Mouse (Mus musculus) E14TG2a.4 (cell line): ENCODE data around the gene Gucd1.

Experiments
- H3K27me3 ChIP-seq: 2 replicates; pipeline ENCODE4 v1.6.1; 2014; ENCODE audit warnings: low read length, control low read depth; ENCODE audit not compliant: insufficient read depth
- H3K36me3 ChIP-seq: 2 replicates; pipeline ENCODE4 v1.6.1; 2014; ENCODE audit warnings: low read length, control low read depth; ENCODE audit not compliant: insufficient read depth
- H3K4me1 ChIP-seq: replicated peaks from 2 replicates; pipeline ENCODE4 v1.6.1; 2014; ENCODE audit warnings: low read depth, low read length, control low read depth
- H3K4me3 ChIP-seq: replicated peaks from 2 replicates; pipeline ENCODE4 v1.5.1; 2014; ENCODE audit warnings: mild to moderate bottlenecking, low read length
- H3K9me3 ChIP-seq: 2 replicates; pipeline ENCODE4 v1.6.1; 2014; ENCODE audit warnings: low read length, control low read depth
- CTCF ChIP-seq: conservative IDR thresholded peaks from 2 replicates; pipeline ENCODE4 v1.5.1; 2014; ENCODE audit warnings: low read length
- NANOG ChIP-seq: IDR thresholded peaks from 2 replicates; pipeline ENCODE4 v1.6.1; 2014; ENCODE audit warnings: borderline replicate concordance, low read length, mixed read lengths
- POU5F1 ChIP-seq: IDR thresholded peaks from 2 replicates; pipeline ENCODE4 v1.6.1; 2014; ENCODE audit warnings: low read length, borderline replicate concordance

Gucd1 gene

DNA sequence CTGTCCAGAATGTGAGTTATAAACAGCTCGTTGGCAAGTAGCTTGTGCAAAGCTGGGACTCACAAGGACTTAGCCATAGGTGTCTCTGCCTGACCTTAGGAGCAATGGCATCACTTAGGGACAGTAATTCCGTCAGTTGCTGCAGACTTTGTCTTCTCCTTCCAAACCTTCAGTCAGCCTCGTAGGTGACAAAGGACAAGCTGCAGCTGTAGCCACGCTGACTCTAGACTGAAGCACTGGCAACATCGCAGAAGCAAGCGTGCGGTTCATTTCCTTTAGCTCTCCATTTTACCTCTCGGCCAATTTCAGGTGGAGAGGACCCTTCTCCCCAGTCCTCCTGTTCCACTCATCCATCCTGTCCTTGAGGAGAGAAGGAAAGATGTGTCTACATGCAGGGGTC, 193.8 kb downstream of the Gucd1 start:
- Histone ChIP-seq H3K36me3 (no peaks in the 10 kb centered on the region), H3K4me3 (no peak overlapping the region), H3K9me3 (no peaks in the 10 kb centered on the region), H3K4me1 (peaks cover 20% of the 10 kb centered on the region), H3K27me3 (peaks cover 91% of the 10 kb centered on the region)
- TF ChIP-seq POU5F1 (no peak), CTCF (no peak)

DNA sequence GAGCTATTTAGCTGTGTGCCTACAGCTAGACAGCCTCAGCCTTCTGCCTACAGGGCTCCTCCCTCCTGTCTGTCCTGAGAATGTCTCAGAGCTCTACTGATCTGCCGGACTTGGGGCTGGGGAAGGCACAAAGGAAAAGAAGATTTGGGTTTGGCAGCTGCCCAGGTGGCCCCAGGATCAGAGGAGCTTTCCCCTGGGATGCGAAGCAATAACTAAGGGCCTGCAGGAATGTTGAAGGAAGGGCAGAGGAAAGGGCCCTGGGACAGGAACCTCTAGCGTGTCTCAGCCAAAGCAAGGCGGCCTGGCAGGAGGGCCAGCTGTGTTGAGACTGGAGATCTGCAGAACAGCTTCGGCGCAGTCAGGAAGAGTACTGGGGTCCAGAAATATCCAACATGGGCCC, 194.8 kb downstream of the Gucd1 start:
- Histone ChIP-seq H3K4me1 (peaks cover 22% of the 10 kb centered on the region), H3K36me3 (no peaks in the 10 kb centered on the region), H3K4me3 (no peak overlapping the region), H3K9me3 (peaks cover 5% of the 10 kb centered on the region; the same call in 1 of the 2 replicates), H3K27me3 (peaks cover 95% of the 10 kb centered on the region)
- TF ChIP-seq CTCF, result no peak
- TF ChIP-seq POU5F1, result no peak
- TF ChIP-seq NANOG, result no peak

DNA sequence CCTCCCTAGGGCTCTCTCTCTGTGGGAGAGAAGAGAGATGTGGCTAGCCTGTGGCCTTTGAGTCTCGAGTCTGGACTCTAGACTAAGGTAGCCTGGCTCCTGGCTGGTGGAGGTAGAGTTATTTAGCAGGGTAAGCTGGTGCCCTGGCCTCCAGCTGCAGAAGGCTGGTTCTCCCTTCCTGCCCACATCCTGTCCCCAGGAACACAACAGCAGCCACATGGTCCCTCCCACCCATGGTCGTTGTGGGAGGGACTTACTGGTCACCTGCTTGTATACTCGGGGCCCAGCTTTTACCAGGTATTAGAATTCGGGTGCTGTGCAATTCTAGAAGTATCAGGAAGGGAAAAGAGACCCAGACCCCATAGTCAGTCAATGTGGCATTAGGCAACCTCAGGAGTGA, 197.5 kb downstream of the Gucd1 start:
- peaks cover 5% of the 10 kb centered on the region; the same call in 1 of the 2 replicates for H3K9me3 ChIP-seq
- H3K4me3 ChIP-seq, result no peak overlapping the region
- peaks cover 22% of the 10 kb centered on the region for H3K4me1 ChIP-seq
- H3K36me3 ChIP-seq, result no peaks in the 10 kb centered on the region
- TF ChIP-seq CTCF (no peak), NANOG (no peak), POU5F1 (no peak)
- peaks cover 95% of the 10 kb centered on the region for H3K27me3 ChIP-seq

DNA sequence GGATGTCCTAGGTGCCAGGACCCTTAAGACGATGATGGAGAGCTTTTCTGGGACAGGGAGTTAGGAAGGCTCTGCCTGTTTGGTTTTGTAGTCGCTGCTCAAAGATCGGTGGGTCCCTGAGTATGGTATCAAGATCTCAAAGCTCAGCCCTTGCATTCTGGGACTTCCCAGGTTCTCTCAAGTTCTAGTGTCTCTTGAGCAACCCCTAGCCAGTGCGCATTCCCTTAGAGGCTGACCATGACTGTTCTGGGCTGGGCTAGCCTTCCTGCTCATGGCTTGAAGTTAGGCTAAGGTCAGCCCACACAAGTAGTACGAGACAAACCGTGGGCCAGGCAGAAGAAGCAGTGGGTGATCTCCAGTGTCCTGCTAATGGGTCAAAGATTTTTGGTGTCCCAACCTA, 199.6 kb downstream of the Gucd1 start:
- no peak for TF ChIP-seq POU5F1
- no peak for TF ChIP-seq NANOG
- TF ChIP-seq CTCF, result no peak
- H3K9me3 ChIP-seq, result peaks cover 5% of the 10 kb centered on the region; the same call in 1 of the 2 replicates
- H3K4me1 ChIP-seq, result peaks cover 15% of the 10 kb centered on the region
- H3K27me3 ChIP-seq, result peaks cover 73% of the 10 kb centered on the region
- no peaks in the 10 kb centered on the region for H3K36me3 ChIP-seq
- H3K4me3 ChIP-seq, result 0 out of 2 replicates have a peak overlapping the region, but pooled peaks have one; percentile 84

DNA sequence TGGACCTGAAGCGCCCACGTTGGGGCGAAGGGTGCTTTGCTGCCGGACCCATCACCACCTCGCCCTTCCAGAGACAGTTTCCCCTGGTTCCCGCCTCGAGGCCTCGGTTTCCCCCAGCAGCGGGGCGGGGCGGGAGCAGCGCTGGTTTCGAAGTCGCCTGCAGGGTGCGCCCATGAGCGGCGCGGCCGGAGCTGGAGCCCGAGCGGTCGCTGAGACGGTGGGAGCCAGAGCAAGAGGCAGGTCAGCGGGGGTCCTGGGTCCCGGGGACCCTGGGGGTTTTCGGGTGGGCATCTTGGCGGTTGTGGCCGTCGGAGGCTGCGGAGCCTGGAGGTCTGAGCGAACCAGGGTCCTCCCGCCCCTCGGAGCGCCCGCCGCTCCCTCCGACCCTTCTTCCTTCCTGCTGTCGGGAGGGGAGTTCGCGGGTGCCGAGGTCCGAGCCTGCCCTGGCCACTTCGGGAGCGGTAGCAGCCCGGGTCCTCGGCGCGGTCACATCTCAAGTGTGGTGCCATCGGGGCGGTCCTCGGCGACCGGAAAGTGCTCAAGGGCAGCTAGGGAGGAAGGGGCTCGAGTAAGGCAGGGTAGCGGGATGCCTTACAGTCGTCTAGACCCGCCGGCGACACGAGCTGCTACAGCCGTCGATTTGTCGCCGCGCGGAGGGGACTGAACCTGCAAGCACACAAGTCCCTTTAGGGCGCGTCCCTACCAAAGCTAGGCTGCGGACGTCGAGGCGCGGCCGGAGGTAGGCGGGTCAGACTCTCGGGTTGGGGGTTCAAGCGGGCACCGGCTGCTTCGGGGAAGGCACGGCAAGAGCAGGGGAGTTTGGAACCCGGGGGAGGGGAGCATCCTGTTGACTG, 200.6 kb downstream of the Gucd1 start:
- Histone ChIP-seq H3K36me3 (peaks cover 8% of the 10 kb centered on the region), H3K4me3 (peak overlapping the region; percentile 84), H3K27me3 (peaks cover 65% of the 10 kb centered on the region), H3K4me1 (peaks cover 20% of the 10 kb centered on the region), H3K9me3 (peaks cover 5% of the 10 kb centered on the region; the same call in 1 of the 2 replicates)
- TF ChIP-seq CTCF (no peak), POU5F1 (no peak), NANOG (no peak)

- H3K27me3 ChIP-seq, result peaks cover 60% of the 10 kb centered on the region
- peaks cover 5% of the 10 kb centered on the region; the same call in 1 of the 2 replicates for H3K9me3 ChIP-seq
- TF ChIP-seq POU5F1 (no peak), CTCF (no peak), NANOG (no peak)
Measured at GRCm38 (mm10) chr10:75316872-75316907, 201.1 kb downstream of the Gucd1 start, which contains the start of gene Adora2a. TSS of gene Adora2a (plus strand) at chr10:75316877.

GRCm38 (mm10) chr10:75316472-75316871, 201.3 kb downstream of the Gucd1 start:
- Histone ChIP-seq H3K4me1 (peaks cover 20% of the 10 kb centered on the region), H3K36me3 (peaks cover 15% of the 10 kb centered on the region), H3K9me3 (peaks cover 5% of the 10 kb centered on the region; the same call in 1 of the 2 replicates), H3K4me3 (peak overlapping the region; percentile 84), H3K27me3 (peaks cover 58% of the 10 kb centered on the region)
- TF ChIP-seq NANOG, result no peak
- TF ChIP-seq CTCF, result no peak
- no peak for TF ChIP-seq POU5F1

More at GRCm38 (mm10) chr10:75316872-75316907, 201.1 kb downstream of the Gucd1 start, which contains the start of gene Adora2a:
- Histone ChIP-seq H3K36me3 (peaks cover 13% of the 10 kb centered on the region), H3K4me3 (peak within 1 kb of the TSS; percentile 84), H3K4me1 (peaks cover 20% of the 10 kb centered on the region)

DNA sequence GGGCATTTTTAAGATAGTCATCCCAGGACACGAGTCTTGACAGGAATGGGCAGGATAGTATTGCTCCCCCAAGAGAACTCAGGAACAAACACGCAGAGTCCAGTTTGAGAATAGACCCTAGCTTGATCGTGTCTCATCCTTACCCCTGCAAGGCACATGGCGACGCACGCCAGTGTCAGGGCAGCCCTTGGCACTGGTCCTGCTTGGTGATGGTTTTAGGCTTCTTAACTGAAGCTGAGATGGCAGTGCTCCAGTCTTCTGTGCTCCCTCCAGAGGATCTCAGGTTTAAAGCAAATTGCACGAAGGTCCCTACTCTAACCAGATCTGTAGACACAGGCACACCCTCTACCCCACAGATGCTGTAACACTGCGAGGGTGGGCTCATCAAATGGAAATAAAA, 202.0 kb downstream of the Gucd1 start:
- H3K36me3 ChIP-seq, result peaks cover 22% of the 10 kb centered on the region
- peaks cover 5% of the 10 kb centered on the region; the same call in 1 of the 2 replicates for H3K9me3 ChIP-seq
- H3K27me3 ChIP-seq, result peaks cover 52% of the 10 kb centered on the region
- no peak overlapping the region for H3K4me3 ChIP-seq
- peaks cover 20% of the 10 kb centered on the region for H3K4me1 ChIP-seq
- TF ChIP-seq NANOG (no peak), CTCF (no peak), POU5F1 (no peak)

DNA sequence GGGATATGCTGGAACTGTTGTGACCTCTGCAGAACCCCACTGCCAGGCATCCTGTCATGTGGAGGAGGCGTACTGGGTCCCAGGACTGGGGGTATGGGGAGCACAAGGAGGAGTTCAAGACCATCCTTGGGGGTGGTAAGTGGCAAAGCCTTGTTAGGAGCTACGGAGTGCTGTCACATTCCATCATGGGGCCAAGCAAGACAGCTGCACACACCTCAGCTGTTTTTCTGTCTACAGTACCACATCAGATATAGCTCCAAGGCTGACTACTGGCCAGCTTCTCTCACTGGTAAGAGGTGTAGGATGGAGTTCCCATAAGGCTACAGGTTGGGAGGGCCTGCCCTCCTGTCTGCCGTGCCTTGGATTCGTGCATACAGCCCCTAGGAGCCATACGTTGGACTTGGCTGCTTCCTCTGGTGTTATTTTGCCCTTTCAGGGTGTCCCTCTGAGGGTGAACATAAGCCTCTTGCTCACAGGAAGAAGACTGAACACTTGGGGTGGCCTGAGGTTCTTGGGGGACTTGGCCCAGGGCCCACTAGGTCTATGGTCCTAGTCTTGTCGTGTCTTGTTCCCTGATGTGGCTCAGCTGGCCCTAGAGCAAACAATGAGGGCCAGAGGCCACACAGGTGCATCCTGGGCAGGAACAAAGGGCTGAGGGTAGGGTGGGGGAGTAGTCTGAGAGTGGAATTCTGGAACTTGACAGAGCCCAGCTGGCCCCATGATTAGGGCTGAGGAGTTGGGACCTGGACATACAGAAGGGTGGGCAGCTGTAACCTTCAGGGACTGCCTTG, 203.4 kb downstream of the Gucd1 start:
- Histone ChIP-seq H3K27me3 (peaks cover 39% of the 10 kb centered on the region), H3K36me3 (peaks cover 36% of the 10 kb centered on the region), H3K9me3 (peaks cover 5% of the 10 kb centered on the region; the same call in 1 of the 2 replicates), H3K4me1 (peaks cover 20% of the 10 kb centered on the region), H3K4me3 (no peak overlapping the region)
- no peak for TF ChIP-seq CTCF
- TF ChIP-seq POU5F1, result no peak
- no peak for TF ChIP-seq NANOG
